Mouse (Mus musculus) heart, adult 9 months (tissue): ENCODE results near the gene Tmem210.

Source experiments
- DNase-seq, 2 experiments: peaks; one replicate each; pipeline ENCODE4 v3.0.0; 2022; ENCODE audit warnings: low spot score in 2 of 2

The Tmem210 gene

GRCm38 (mm10) chr2:25297093-25297492 lies 9.1 kb downstream of the Tmem210 start:
- no peak for DNase-seq

GRCm38 (mm10) chr2:25298046-25298445 lies 10.1 kb downstream of the Tmem210 start:
- DNase-seq: no peak

GRCm38 (mm10) chr2:25303452-25303851 lies 15.5 kb downstream of the Tmem210 start:
- DNase-seq: no peak

- no peak for DNase-seq
Observed at GRCm38 (mm10) chr2:25303931-25304656, 16.1 kb downstream of the Tmem210 start.

- no peak for DNase-seq
Observed at GRCm38 (mm10) chr2:25304657-25305541, 17.0 kb downstream of the Tmem210 start.

- no peak for DNase-seq
Observed at GRCm38 (mm10) chr2:25305587-25306359, 17.8 kb downstream of the Tmem210 start.

GRCm38 (mm10) chr2:25310180-25310579 lies 22.2 kb downstream of the Tmem210 start:
- DNase-seq: no peak

- DNase-seq: no peak
Observed at GRCm38 (mm10) chr2:25310969-25311368, 23.0 kb downstream of the Tmem210 start.

GRCm38 (mm10) chr2:25311491-25311891 lies 23.5 kb downstream of the Tmem210 start:
- DNase-seq: no peak

GRCm38 (mm10) chr2:25318119-25318966 lies 30.4 kb downstream of the Tmem210 start:
- DNase-seq: no peak

- DNase-seq: no peak
Observed at GRCm38 (mm10) chr2:25318971-25319773, 31.2 kb downstream of the Tmem210 start, which contains the start of gene Grin1. Grin1 (minus strand) TSS chr2:25319187.

- DNase-seq: no peak
Observed at GRCm38 (mm10) chr2:25320084-25320483, 32.1 kb downstream of the Tmem210 start.

- no peak for DNase-seq
Observed at GRCm38 (mm10) chr2:25326036-25326435, 38.1 kb downstream of the Tmem210 start.

GRCm38 (mm10) chr2:25328440-25328839 lies 40.5 kb downstream of the Tmem210 start:
- DNase-seq: no peak

- no peak for DNase-seq
Observed at GRCm38 (mm10) chr2:25331470-25331869, 43.5 kb downstream of the Tmem210 start.

- peak; percentile 99 to 100 for DNase-seq
Observed at GRCm38 (mm10) chr2:25332286-25333160, 44.6 kb downstream of the Tmem210 start, which contains the start of gene Man1b1. Man1b1 (plus strand) TSS chr2:25332338.

GRCm38 (mm10) chr2:25333569-25333968 lies 45.6 kb downstream of the Tmem210 start:
- DNase-seq: no peak

- no peak for DNase-seq
Observed at GRCm38 (mm10) chr2:25338303-25338702, 50.4 kb downstream of the Tmem210 start.
